Mouse (Mus musculus) thymus, postnatal 0 days (tissue): ENCODE data around the gene Pde8b. TPM values are rescaled to one million over a fixed set of nuclear protein-coding genes. Genes with fewer than 3 reads are reported as not detected.

Experiments used
- DNase-seq: peaks from one replicate; pipeline ENCODE4 v3.0.0-alpha.2; 2015; ENCODE audit warnings: low spot score
- polyA plus RNA-seq: library from polyadenylated mRNA; unstranded; fragments of >200 nt; fragmentation: Nextera tagmentation; extraction: Ambion mirVana; gene quantifications from 2 replicates; pipeline ENCODE4 v1.2.1, GENCODE M21; 2015

Pde8b gene
- polyA plus RNA-seq, 1 experiment from 2014 or later = 1.7 TPM

GRCm38 (mm10) chr13:95140460-95141079, 109.6 kb downstream of the Pde8b start:
- DNase-seq = no peak

DNA sequence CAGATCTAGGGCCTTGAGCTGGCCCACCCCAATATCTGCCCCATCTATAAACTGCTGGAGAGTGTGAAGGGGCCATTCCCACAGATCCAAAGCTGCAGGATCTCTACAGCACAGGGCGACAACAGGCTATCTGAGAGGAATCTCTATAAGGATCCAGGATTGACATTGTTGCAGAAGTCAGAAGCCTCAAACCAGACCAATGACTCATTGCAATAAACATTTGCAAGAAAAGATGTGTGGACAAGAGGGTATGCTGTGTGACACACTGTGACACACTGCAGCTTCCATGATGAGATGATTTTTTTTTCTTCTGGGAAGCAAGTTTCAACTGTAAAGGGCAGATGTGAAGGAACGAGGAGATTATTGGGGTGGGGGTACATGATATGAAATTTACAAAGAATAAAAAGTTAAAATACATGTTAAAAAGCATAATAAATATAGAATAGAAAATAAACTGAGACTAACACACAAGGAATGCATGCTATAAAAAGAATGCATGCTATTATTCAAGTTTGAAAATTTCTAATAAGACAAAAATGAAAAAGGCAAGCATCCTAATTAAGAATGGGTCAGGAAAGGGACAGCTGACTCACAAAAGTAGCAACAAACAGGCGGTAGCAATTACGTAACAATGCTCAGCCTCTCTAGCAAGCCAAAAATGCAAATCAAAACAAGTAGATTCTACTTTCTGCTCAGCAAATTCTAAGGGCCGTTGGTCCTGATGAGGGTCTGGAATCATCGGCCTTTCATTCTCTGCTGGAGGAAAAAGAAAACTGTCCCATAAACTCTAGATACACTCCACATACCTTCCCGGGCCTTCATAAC, 114.6 kb downstream of the Pde8b start:
- DNase-seq = no peak

DNA sequence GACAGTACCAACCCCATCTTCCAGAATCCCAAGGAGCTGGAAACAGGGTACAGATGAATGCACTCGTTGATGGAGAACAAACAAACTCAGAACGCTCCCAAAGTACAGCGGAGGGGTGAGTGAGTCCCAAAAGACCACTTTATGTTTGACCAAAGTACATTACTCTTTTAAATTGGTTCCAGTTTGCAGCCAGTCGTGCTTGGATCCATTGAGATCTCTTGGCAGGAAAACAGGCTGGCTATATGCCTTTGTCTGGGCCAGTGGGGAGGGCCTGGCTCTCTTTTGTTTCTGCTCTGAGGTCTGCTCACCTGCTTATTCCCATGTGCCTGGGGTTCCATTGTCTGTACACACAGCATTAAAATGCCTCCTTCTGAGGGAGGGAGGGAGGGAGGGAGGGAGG, 118.3 kb downstream of the Pde8b start:
- no peak for DNase-seq

DNA sequence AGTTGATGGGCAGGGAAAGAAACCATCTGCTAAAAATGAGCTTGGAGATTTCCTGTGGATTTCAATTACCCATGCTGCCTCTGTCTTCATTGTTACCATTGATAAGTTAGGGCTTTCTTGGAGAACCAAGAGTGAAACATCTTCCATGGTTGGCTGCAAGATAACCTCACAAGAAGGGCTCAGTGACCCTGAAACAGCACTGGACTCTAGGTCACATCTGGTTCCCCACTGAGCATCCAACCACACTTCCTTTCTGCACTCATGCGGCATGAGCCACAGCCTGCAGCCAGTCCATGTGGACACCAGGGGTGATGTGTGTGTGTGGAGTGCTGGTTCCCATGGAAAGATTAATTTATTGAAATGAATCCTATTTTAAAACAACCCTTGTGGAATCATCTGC, 119.1 kb downstream of the Pde8b start:
- no peak for DNase-seq

GRCm38 (mm10) chr13:95127288-95127687, 122.8 kb downstream of the Pde8b start:
- DNase-seq = no peak

- DNase-seq = no peak
Measured at GRCm38 (mm10) chr13:95126801-95127200, 123.3 kb downstream of the Pde8b start.

DNA sequence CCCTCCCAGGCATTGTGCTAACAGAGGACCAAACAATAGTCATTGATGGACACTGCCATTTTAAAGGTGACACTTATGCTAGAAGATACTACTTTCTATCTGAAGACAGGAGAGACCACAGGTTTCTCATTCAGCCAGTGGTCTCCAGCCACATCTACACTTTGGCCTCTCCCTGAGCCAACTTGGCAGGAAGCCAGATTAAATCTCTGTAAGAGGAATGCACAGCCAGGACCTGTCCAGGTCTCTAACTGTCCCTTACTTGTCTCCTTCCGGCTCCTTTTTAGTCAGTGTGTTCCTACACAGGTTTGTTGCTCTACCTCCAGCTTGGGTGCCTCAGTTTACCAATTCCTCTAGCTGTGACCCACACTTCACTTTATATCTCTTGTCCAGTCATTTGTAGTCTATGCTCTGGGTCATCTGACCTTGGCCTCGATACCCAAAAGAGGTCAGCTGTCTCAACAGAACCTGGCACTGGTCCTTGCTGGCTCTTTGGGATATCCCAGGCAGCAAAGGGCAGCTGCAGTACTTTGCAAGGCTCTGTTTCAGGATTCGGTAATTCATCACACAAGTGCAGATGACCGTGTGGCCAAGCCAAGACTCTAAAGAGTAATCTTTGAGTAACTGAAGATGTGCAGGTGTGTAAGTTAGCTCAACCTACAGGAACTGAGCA, 124.5 kb downstream of the Pde8b start:
- no peak for DNase-seq

- DNase-seq = no peak
Measured at GRCm38 (mm10) chr13:95120570-95120969, 129.6 kb downstream of the Pde8b start.

DNA sequence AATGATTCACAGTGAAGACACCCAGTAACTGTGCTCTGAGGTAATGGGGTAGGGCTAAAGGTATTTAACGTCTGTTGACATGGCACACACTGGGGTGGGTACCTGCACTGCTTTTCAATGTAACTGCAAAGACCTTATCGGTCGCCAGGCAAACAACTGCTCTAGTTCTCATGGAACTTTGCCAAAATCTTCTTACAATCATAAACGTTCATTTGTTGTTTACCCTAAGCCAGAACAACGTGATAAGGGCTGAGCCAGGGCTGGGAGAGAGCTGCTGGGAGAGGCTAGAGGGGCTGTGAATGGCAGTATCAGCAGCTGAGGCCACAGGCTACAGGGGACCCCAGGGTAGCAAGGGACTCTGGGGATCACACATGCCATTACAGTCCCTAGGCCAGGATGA, 136.4 kb downstream of the Pde8b start:
- DNase-seq = no peak

DNA sequence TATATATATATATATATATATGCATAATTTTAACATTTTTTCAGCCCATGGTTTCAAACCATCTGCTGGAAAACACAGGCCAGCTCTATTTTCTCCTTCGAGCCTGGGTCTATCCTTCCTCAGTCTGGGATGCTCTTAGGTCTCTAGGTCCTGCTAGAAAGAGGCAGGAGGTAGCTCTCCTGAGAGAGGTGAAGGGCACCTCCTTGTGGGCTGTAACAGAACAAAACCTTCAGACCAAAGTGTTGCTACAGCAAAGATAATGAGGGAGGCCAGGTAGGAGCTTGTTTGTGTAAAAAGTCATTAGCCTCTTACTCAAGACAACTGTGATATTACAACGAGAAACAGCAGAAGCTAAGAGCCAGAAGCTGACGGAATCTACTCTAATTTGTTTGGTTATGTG, 140.6 kb downstream of the Pde8b start:
- DNase-seq = no peak

GRCm38 (mm10) chr13:95108035-95108434, 142.1 kb downstream of the Pde8b start:
- DNase-seq = no peak

GRCm38 (mm10) chr13:95104865-95105264, 145.3 kb downstream of the Pde8b start:
- DNase-seq = no peak

DNA sequence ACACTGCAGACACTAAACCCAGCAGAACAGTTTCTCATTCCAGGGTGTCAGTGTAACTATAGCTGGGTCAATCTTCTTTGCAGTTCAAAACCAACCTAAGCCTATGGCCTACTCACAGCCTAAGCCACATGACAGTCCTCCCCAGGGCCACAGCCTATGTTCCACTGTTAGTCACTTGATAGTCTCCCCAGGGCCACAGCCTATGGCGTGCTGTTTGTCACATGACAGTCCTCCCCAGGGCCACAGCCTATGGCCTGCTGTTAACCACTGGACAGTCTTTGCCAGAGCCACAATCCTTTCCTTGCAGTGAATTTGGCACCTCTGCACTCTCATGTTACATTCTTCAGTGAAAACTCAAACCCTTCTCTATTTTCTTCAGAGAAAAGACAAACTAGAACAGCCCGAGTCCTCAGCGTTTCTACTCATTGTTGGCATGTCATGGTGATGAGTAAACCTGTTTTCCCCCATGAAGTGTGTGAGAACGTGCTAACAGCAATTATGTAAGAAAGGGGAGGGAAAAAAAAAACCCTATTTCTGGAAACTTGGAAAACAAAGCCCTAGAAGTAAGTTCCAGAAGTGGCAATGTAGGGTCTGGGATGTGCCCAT, 147.0 kb downstream of the Pde8b start:
- no peak for DNase-seq

GRCm38 (mm10) chr13:95101315-95101714, 148.8 kb downstream of the Pde8b start:
- DNase-seq = no peak

- DNase-seq = no peak
Measured at GRCm38 (mm10) chr13:95098931-95099720, 151.0 kb downstream of the Pde8b start.

DNA sequence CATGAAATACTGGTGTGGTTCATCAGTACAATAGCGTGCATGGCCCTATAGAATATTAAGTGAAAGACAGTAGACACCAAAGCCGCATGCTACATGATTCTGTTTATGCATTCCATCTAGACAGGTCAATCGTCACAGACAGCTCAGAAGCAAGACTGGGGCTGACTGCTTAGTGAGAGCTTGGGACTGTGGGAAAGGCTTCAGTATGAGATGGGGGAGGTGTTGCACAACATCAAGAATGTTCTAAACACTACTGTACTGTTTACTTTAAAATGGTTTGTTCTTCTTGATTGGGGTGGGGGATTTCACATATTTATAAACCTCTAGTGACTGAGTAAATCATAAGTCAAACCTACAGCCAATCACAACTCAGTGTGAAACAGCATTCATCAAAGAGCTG, 153.5 kb downstream of the Pde8b start:
- DNase-seq = no peak

- no peak for DNase-seq
Measured at GRCm38 (mm10) chr13:95095860-95096259, 154.3 kb downstream of the Pde8b start.

DNA sequence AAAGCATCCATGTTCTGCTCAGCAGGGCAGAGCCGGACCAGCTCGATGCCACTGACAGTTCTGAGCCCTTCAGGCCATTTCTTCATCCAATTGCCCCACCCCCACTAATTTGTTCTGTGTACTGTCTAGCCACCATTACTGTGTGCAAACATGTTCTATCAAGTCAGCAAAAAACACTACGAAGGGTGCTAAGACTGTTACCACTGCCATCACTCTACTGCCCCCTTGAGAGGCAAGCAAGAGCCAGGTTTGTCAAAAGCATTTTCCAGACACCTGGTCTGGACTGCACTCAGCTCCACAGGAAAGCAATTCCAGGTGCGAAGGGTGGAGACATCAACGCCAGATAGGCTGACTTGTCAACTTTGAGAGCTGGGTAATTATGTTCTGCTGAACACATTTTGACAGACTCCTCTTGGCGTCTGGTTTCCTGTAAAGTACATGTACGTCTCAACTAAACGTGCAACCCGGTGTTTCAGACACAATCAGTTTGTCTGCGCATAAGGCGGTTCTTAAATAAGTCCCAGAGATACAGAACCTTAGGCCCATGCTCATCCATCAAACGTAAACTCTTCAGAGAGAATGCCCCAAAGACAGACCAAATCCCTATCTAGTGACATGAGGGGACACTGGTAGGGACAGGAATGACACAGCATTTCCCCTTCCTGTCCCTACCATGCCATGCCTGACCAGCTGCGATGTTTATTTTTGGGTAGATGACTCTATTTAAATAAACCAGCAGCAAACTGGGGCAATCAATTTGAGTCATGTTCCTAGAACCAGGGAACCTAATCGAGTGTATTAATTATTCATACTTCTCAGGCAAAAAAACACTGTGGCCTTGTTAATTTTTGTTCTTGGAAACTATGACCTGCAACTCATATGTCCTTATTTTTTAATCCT, 158.3 kb downstream of the Pde8b start:
- no peak for DNase-seq

GRCm38 (mm10) chr13:95087358-95087787, 162.8 kb downstream of the Pde8b start:
- DNase-seq = no peak

DNA sequence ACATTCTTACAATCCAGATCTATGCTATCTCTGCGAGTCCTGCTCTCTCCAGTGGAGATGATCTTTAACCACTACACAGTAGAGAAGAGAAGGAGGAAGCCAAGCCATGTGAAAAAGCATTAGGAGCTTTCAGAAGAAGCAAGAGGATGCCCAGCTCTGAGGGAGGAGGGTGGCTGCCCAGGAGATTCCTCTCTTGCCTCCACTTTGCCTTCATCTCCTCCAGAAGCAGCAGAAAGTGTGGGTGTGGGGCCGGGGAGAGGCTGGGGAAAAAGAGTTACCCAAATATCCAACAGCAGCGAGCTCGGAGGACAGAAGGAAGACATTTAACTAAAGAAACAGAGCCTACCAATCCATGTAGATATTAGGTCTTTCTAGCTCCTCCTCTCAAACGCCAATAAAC, 164.1 kb downstream of the Pde8b start:
- no peak for DNase-seq
